Mouse (Mus musculus) lung, postnatal 36 days (tissue): ENCODE measurements around the gene Abca12.

ENCODE experiments used
- DNase-seq: peaks from one replicate; pipeline ENCODE4 v3.0.0; 2022; ENCODE audit warnings: mixed read lengths

The Abca12 gene

GRCm38 (mm10) chr1:71330349-71330748, 84.4 kb downstream of the Abca12 start:
- DNase-seq: no peak

GRCm38 (mm10) chr1:71312171-71312570, 102.5 kb downstream of the Abca12 start:
- DNase-seq: no peak

GRCm38 (mm10) chr1:71310614-71311013, 104.1 kb downstream of the Abca12 start:
- no peak for DNase-seq

GRCm38 (mm10) chr1:71307362-71307761, 107.3 kb downstream of the Abca12 start:
- no peak for DNase-seq

- DNase-seq: no peak
Observed at GRCm38 (mm10) chr1:71306196-71306595, 108.5 kb downstream of the Abca12 start.

- DNase-seq: no peak
Observed at GRCm38 (mm10) chr1:71304588-71304987, 110.1 kb downstream of the Abca12 start.

GRCm38 (mm10) chr1:71297021-71297420, 117.7 kb downstream of the Abca12 start:
- no peak for DNase-seq

GRCm38 (mm10) chr1:71296585-71296984, 118.1 kb downstream of the Abca12 start:
- no peak for DNase-seq

- DNase-seq: no peak
Observed at GRCm38 (mm10) chr1:71291917-71292316, 122.8 kb downstream of the Abca12 start.

GRCm38 (mm10) chr1:71289511-71289910, 125.2 kb downstream of the Abca12 start:
- DNase-seq: peak; percentile 78

- no peak for DNase-seq
Observed at GRCm38 (mm10) chr1:71276940-71277339, 137.8 kb downstream of the Abca12 start.

- no peak for DNase-seq
Observed at GRCm38 (mm10) chr1:71272550-71272949, 142.2 kb downstream of the Abca12 start.

- DNase-seq: no peak
Observed at GRCm38 (mm10) chr1:71272077-71272476, 142.6 kb downstream of the Abca12 start.

GRCm38 (mm10) chr1:71270083-71270482, 144.6 kb downstream of the Abca12 start:
- DNase-seq: no peak

- no peak for DNase-seq
Observed at GRCm38 (mm10) chr1:71266630-71267029, 148.1 kb downstream of the Abca12 start.

- no peak for DNase-seq
Observed at GRCm38 (mm10) chr1:71263532-71263931, 151.2 kb downstream of the Abca12 start.

- no peak for DNase-seq
Observed at GRCm38 (mm10) chr1:71244647-71245046, 170.1 kb downstream of the Abca12 start.

GRCm38 (mm10) chr1:71241396-71241795, 173.3 kb downstream of the Abca12 start:
- DNase-seq: no peak

GRCm38 (mm10) chr1:71239586-71239985, 175.1 kb downstream of the Abca12 start:
- no peak for DNase-seq

- peak; percentile 62 for DNase-seq
Observed at GRCm38 (mm10) chr1:71235335-71235734, 179.4 kb downstream of the Abca12 start.

GRCm38 (mm10) chr1:71231211-71231610, 183.5 kb downstream of the Abca12 start:
- DNase-seq: no peak

GRCm38 (mm10) chr1:71203581-71203980, 211.1 kb downstream of the Abca12 start:
- no peak for DNase-seq

- DNase-seq: no peak
Observed at GRCm38 (mm10) chr1:71196191-71196590, 218.5 kb downstream of the Abca12 start.

- DNase-seq: no peak
Observed at GRCm38 (mm10) chr1:71195333-71195732, 219.4 kb downstream of the Abca12 start.

GRCm38 (mm10) chr1:71193931-71194330, 220.8 kb downstream of the Abca12 start:
- DNase-seq: no peak
